Mouse (Mus musculus): Measurements from ENCODE around the gene Wfdc6b. TPM values are rescaled to one million over a fixed set of nuclear protein-coding genes. Genes with fewer than 3 reads are reported as not detected.

Gene Wfdc6b
- total RNA-seq, 2 experiments from 2014 or later: 0.40 TPM; not detected in 1

GRCm38 (mm10) chr2:164664851-164665250 lies 51.5 kb downstream of the Wfdc6b start:
- no peak for DNase-seq
- intact Hi-C loops (cut with DNase I): no loop called here

Other genes with a start within 250 kb of the Wfdc6b start
- gene Slpi, start 224.4 kb upstream of the Wfdc6b start, total RNA-seq (2021): under 1 TPM in 1 of 2 experiments, not detected in 1; 0.94 TPM
- gene Rbpjl, start 210.4 kb upstream of the Wfdc6b start, total RNA-seq (2021): under 1 TPM; 0.24 to 0.40 TPM
- gene Matn4, start 208.4 kb upstream of the Wfdc6b start, total RNA-seq (2021): 1 to 10 TPM; 9.6 to 9.8 TPM
- gene Sdc4, start 169.6 kb upstream of the Wfdc6b start, total RNA-seq (2021): 10 to 100 TPM in 1 of 2 experiments, 1 to 10 TPM in 1; 9.6 to 12.6 TPM
- gene Sys1, start 156.6 kb upstream of the Wfdc6b start, total RNA-seq (2021): 10 to 100 TPM; 42.5 to 45.8 TPM
- 1 to 10 TPM in 1 of 2 experiments, not detected in 1; 2.9 TPM for gene Gm20458, start 152.6 kb upstream of the Wfdc6b start, total RNA-seq (2021)
- not detected for gene Trp53tg5, start 139.8 kb upstream of the Wfdc6b start, total RNA-seq (2021)
- gene Dbndd2, start 127.4 kb upstream of the Wfdc6b start, total RNA-seq (2021): 10 to 100 TPM; 32.6 to 33.5 TPM
- gene Pigt, start 116.0 kb upstream of the Wfdc6b start, total RNA-seq (2021): 100 to 1,000 TPM; 109 to 113 TPM
- gene Wfdc2, start 51.1 kb upstream of the Wfdc6b start, total RNA-seq (2021): 1 to 10 TPM in 1 of 2 experiments, not detected in 1; 2.1 TPM
- not detected for gene Spint3, start 40.1 kb upstream of the Wfdc6b start, total RNA-seq (2021)
- gene Wfdc6a, start 28.1 kb upstream of the Wfdc6b start, total RNA-seq (2021): not detected
- gene Eppin, start 19.9 kb upstream of the Wfdc6b start, total RNA-seq (2021): not detected
- not detected for gene Wfdc8, start 104 bp downstream of the Wfdc6b start, total RNA-seq (2021)
- gene Wfdc16, start 25.3 kb downstream of the Wfdc6b start, total RNA-seq (2021): not detected
- gene Wfdc10, start 42.5 kb downstream of the Wfdc6b start, total RNA-seq (2021): not detected
- not detected for gene Wfdc9, start 43.1 kb downstream of the Wfdc6b start, total RNA-seq (2021)
- gene Wfdc11, start 60.6 kb downstream of the Wfdc6b start, total RNA-seq (2021): not detected
- gene Wfdc13, start 71.6 kb downstream of the Wfdc6b start, total RNA-seq (2021): not detected
- not detected for gene Spint4, start 85.0 kb downstream of the Wfdc6b start, total RNA-seq (2021)
- not detected for gene Spint5, start 101.8 kb downstream of the Wfdc6b start, total RNA-seq (2021)
- gene Wfdc3, start 132.4 kb downstream of the Wfdc6b start, total RNA-seq (2021): 1 to 10 TPM in 1 of 2 experiments, under 1 TPM in 1; 0.60 to 1.1 TPM
- 10 to 100 TPM; 35.8 to 38.1 TPM for gene Dnttip1, start 132.5 kb downstream of the Wfdc6b start, total RNA-seq (2021)
- gene Ube2c, start 156.4 kb downstream of the Wfdc6b start, total RNA-seq (2021): 10 to 100 TPM; 10.8 to 14.3 TPM
- gene Tnnc2, start 166.4 kb downstream of the Wfdc6b start, total RNA-seq (2021): not detected
- gene Snx21, start 172.3 kb downstream of the Wfdc6b start, total RNA-seq (2021): 10 to 100 TPM; 52.8 to 56.9 TPM
- gene Acot8, start 191.4 kb downstream of the Wfdc6b start, total RNA-seq (2021): 10 to 100 TPM; 20.6 to 20.8 TPM
- gene Zswim3, start 191.6 kb downstream of the Wfdc6b start, total RNA-seq (2021): 1 to 10 TPM; 6.9 to 8.0 TPM
- 10 to 100 TPM; 17.5 to 17.8 TPM for gene Zswim1, start 209.2 kb downstream of the Wfdc6b start, total RNA-seq (2021)
- 1 to 10 TPM; 1.1 to 1.2 TPM for gene Spata25, start 215.0 kb downstream of the Wfdc6b start, total RNA-seq (2021)
- gene Ctsa, start 219.4 kb downstream of the Wfdc6b start, total RNA-seq (2021): 10 to 100 TPM; 56.8 to 62.2 TPM
- 1 to 10 TPM; 5.1 to 5.6 TPM for gene Neurl2, start 219.9 kb downstream of the Wfdc6b start, total RNA-seq (2021)
- gene Pltp, start 244.2 kb downstream of the Wfdc6b start, total RNA-seq (2021): 10 to 100 TPM; 63.5 to 71.3 TPM

Data from left cerebral cortex, postnatal 4 days (tissue).